Mouse (Mus musculus): ENCODE results near the gene Gas2l3.

Gene Gas2l3

GRCm38 (mm10) chr10:89443115-89443622 is 598 bp downstream of the Gas2l3 start:
- DNase-seq = peak; percentile 14

- DNase-seq = no peak
These were observed 1.1 kb downstream of the Gas2l3 start for GRCm38 (mm10) chr10:89442640-89443039.

DNA sequence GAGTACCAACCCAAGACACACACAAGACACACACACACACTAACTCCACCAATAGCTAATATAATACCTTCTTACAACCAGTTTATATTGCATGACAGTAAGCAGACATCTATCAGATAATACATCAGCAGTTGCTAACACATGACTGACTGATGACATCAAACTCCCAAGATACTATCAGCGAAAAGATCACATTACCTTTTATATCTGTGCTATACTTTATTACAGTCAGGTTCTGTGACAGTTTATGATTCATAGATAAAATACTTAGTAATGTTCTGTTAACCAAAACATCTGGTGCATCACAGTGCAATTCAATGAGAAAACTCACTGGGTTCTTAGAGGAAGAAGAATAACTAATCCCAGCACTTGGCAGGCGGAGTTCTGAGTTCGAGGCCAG is 1.8 kb downstream of the Gas2l3 start:
- DNase-seq = no peak

- DNase-seq = no peak
These were observed 4.4 kb downstream of the Gas2l3 start for GRCm38 (mm10) chr10:89439380-89439779.

DNA sequence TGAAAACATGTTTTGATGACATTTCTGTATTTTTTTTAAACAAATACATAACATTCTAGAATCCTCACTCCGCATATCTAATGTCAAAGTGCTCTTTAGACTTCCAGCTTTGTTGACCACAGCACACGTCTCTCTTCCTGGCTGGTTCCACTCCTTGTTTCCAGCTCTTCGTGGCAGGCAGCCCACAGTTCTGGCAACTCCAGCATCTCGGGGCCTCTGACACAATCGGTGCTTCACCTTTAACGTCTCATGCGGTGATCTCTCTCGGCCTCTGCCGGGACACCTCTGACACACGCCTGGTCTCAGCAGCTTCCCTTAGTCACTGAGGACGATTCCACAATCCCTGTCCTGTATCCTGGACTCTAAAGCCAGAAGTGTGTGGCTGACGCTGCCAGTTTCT is 5.8 kb downstream of the Gas2l3 start:
- no peak for DNase-seq

GRCm38 (mm10) chr10:89437472-89437871 is 6.3 kb downstream of the Gas2l3 start:
- no peak for DNase-seq

GRCm38 (mm10) chr10:89435920-89436319 is 7.8 kb downstream of the Gas2l3 start:
- DNase-seq = no peak

DNA sequence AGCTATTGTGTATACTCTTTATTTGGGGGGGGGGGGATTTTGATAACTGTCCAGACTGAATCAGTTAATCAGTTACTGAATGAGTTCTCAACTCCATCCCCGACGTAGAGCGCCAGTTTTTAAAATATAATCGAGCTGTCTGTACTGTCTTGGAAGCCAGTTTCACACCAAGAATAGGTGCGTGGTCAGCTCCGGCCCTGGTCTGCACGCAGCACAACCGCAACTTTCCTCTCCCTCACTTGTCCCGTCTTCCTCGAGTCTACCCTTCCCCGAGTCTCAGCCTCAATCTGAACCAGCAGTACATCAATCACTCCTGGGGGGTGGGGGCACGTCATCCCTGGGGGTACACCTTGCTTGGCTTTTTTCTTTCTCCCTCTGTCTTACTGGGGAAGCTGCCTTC is 8.4 kb downstream of the Gas2l3 start:
- DNase-seq = no peak

- no peak for DNase-seq
These were observed 9.1 kb downstream of the Gas2l3 start for GRCm38 (mm10) chr10:89434509-89435210.

GRCm38 (mm10) chr10:89432743-89433142 is 11.0 kb downstream of the Gas2l3 start:
- no peak for DNase-seq

DNA sequence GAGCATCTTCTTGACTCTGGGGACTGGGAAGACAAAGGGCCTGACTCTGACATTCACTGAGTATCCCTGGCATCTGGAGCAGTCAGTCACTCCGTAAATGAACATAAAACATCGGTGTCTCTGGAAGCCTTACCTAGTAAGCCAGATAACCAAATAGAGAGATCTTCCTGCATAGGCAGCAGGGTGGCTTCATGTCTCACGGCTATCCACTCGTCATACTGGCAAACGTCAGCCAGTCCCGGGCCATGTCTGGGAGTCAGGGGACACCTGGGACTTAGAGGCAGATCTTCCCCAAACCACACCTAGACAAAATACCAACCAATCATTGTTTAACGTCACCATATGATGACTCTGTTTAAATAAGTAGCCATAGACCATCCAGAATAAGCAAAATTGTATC is 13.0 kb downstream of the Gas2l3 start:
- DNase-seq = no peak

- DNase-seq = no peak
These were observed 18.9 kb downstream of the Gas2l3 start for GRCm38 (mm10) chr10:89424800-89425393.

- DNase-seq = no peak
These were observed 19.6 kb downstream of the Gas2l3 start for GRCm38 (mm10) chr10:89424217-89424616.

DNA sequence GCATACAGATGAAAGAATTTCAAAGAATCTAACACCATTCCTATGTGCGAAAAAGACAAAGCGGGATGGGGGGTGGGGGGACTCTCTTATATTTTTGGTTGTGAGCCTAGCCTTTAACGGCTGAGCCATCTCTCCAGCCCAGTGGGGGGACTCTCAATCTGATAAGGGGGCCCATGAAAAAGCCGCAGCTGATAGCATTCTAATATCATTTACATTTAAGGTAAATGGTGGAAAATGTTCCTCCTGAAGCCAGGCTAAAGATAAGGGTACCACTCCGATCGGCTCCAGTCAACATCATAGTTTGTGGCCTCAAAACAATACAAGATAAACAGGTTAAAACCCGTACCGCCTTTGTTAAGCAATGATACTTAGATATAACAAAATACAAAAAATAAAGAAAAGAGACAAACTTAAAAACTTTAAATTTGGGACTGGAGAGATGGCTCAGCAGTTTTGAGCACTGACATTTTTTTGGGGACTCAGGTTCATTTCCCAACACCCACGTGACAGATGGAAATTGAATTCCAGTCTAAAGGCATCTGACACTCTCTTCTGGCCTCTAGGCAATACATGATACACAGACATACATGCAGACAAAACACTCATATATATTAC is 20.5 kb downstream of the Gas2l3 start:
- no peak for DNase-seq

DNA sequence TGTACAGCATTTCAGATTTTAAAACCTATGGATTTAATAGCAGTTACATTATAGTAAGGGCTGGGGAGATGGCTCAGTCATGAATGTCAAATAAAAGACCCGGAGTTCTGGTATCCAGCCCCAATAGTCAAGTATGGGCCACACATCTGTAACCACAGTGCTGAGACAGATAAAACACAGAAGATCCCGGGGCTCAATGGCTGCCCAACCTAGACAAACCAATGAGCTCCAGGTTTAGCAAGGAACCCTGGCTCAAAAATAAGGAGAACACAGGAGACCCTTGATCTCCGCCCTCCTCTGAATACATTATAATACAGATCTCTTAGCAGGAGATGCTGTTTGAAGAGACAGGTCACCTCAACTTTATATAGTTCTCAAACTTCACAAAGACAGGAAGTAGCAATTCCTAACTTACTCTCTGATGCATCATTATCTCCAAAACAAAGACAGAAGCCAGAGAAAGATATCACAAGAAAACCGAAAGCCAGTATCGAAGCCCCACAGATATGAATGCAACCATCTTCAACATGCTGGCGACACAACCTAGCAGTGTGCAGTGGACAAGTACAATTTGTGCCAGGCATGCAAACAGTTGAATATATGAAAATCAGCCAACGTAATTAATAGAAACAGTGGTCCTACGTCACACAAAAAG is 21.1 kb downstream of the Gas2l3 start:
- no peak for DNase-seq

DNA sequence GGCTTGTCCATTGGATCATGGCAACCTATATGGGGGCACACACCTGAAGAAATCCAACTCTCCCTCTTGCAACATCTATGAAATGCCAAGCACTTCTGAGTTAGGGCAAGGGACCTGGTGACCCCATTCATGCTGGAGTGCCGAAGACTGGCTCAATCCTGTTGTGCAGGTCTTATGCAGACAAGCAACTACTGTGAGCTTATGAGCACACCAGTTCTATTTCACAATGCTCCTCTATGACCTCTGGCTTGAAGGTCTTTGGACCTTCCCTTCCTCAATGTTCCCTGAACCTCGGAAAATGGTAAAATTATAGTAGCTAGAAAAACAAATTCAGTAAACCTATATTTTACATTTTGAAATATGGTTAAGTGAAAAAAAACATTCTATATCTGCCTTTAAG is 25.8 kb downstream of the Gas2l3 start:
- DNase-seq = no peak

GRCm38 (mm10) chr10:89415478-89415877 is 28.3 kb downstream of the Gas2l3 start:
- no peak for DNase-seq

DNA sequence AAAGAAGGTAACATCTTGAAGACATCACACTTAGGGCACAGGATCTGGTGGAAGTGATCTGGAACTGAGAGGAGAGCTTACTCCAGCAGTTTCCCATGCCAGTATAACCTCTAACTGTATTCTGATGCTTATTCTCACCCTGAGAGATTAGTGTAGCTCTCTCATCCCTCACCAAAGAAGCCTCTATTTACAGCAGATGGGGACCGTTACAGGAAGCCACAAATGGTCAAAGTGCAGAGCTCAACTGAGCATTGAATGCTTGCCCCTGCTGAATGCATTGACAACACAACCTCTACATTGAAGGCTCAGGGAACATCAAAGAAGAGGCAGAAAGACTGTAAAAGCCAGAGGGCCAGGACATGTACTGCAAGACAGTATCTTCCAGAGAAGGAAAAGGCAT is 36.2 kb downstream of the Gas2l3 start:
- DNase-seq = no peak

DNA sequence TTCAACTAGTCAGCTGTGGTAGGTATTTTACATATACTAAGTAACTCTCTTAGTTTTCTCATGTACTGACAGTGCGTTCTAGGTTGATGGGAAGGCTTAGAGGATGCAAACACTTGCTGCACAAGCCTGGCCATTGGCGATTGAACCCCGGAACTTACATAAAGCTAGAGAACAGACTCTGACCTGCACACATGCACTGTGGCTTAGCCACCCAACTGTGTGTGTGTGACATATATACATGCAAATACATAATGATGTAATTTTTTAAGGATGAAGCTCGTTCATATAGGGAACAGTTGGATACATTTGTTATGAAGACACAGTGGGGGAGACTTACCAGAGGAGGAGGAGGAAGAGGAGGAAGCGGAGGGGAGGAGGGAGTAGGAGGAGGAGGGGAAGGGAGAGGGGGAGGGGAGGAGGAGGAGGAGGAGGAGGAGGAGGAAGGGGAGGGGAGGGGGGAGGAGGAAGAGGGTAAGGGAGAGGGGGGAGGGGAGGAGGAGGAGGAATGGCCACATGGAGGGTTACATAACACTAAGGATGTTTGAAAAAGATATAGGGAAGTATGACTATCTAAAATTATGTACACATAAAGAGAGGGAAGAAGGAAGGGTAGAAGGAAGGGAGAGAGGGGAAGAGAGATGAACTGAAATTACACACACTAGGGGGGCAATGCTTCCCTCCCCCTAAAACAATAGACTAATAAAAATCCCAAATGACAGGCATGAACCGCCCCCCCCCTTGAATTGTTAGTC is 36.9 kb downstream of the Gas2l3 start:
- DNase-seq = no peak

GRCm38 (mm10) chr10:89404936-89405335 is 38.8 kb downstream of the Gas2l3 start:
- DNase-seq = no peak

GRCm38 (mm10) chr10:89400674-89401336 is 43.0 kb downstream of the Gas2l3 start:
- peak; percentile 71 for DNase-seq

DNA sequence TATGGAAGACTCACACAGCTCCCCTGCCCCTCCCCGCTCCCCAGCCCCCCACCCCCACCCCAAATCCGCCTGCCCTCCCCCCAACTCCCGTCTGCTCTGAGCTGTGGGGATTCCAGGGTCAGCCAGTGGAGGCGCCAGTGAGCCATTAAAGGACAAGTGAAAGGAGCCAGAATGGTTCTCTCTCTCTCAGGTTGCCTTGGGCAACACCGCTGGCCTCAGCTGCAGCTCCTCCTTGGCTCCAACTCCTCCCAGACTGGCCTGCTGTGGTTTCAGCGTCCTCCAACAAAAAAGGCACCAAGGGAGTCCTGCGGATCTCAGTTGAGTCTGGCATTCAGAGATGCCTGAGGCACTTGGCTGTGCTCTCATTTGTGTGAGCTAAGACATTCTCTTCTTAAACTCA is 47.9 kb downstream of the Gas2l3 start:
- peak; percentile 81 for DNase-seq
